Comparison of ENCODE assay signal across 8 mouse cellular contexts in the genomic region with DNA sequence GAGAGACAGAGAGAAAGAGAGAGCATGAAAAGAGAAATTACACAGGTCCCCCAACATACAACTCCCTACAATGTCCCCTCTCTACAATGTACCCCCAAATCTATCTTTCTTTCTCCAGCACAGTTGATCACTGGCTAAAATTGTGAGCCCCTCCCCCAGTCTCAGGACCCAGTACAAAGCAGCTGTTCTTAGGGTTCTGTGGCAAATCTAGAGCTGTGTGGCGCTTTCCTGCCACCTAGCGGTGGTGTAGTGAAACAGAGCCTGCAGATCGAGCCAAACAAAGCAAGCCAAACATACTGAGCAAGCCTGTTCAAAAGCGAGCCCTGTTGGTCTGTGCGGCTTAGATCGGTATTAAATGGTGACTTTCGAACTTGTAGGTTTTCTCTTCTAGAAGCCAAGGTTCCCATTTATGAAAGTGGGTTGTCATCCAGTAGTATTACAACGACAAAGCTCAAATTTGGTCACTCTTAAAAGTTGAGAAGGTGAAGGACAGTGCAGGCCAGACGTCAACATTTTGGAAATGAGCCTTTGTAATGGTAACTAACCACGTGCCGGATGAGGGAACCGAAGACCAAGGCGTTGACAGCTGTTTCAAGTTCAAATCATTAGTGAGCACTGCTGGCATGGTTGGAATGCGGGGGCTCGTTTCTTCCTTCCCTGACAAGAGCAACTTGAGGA. TPM values are rescaled to one million over a fixed set of nuclear protein-coding genes. Genes with fewer than 3 reads are reported as not detected.
DNase-seq lines count a peak whose midpoint lies in the region; ATAC-seq and TF ChIP-seq lines count a peak whose summit lies in the region.

No protein-coding gene starts in this region.

- peak; percentile 80; the same call in 1 of the 2 replicates for TF ChIP-seq CTCF in thymus, adult 2 months (IDR thresholded peaks at IDR 0.05; ENCODE audit: borderline replicate concordance, control insufficient read depth, extremely low read depth, insufficient read depth, low read length, poor library complexity)

- WGBS in forebrain, embryonic 10.5 days: 41% methylated on average over 15 of the region's 15 CpGs
- WGBS in thymus, adult 2 months: 43% methylated on average over 15 of the region's 15 CpGs

- H3K27me3 ChIP-seq in forebrain, embryonic 10.5 days (ENCODE audit: poor library complexity, severe bottlenecking): no peaks in the 10 kb centered on the region
- H3K27me3 ChIP-seq in thymus, adult 2 months (ENCODE audit: control insufficient read depth, insufficient read depth, low read length): no peaks in the 10 kb centered on the region

- intact Hi-C loops in heart, postnatal 14 days (cut with DNase I): loop anchor here (1.0 to 5.0 kb wide), 3 partner anchors 143 to 562 kb away; no protein-coding TSS in a partner anchor

- no peak overlapping the region for H3K4me3 ChIP-seq in forebrain, embryonic 10.5 days
- no peak overlapping the region for H3K4me3 ChIP-seq in thymus, adult 2 months (ENCODE audit: control insufficient read depth, insufficient read depth, low read length)

- DNase-seq in ES-CJ7 (ENCODE audit: low read depth, low spot score): peak; percentile 90
- DNase-seq in c-Kit-negative CD71-positive TER-119-positive erythroid progenitor cells, embryonic 14.5 days (ENCODE audit: low read depth, low spot score): peak; percentile 2
- peak; percentile 82 for DNase-seq in forebrain, embryonic 10.5 days (ENCODE audit: extremely low spot score, low spot score)
- peak; percentile 86 for DNase-seq in heart, postnatal 14 days
- DNase-seq in kidney, postnatal 4 days: peak; percentile 84 to 89
- DNase-seq in lung, adult 18-20 months: peak; percentile 66 to 70
- peak; percentile 76 for DNase-seq in thymus, adult 2 months

- H3K9me3 ChIP-seq in forebrain, embryonic 10.5 days: peaks cover 10% of the 10 kb centered on the region; the same call in 1 of the 2 replicates

- H3K4me1 ChIP-seq in forebrain, embryonic 10.5 days: peaks cover 19% of the 10 kb centered on the region
- H3K4me1 ChIP-seq in thymus, adult 2 months (replicated peaks; ENCODE audit: control insufficient read depth, insufficient read depth, low read length): no peaks in the 10 kb centered on the region

- no peak for TF ChIP-seq POLR2A in thymus, adult 2 months (IDR thresholded peaks at IDR 0.05; ENCODE audit: control insufficient read depth, extremely low read depth, insufficient read depth, low read length, poor library complexity)

- H3K27ac ChIP-seq in forebrain, embryonic 10.5 days: peak overlapping the region; percentile 57
- no peak overlapping the region for H3K27ac ChIP-seq in thymus, adult 2 months (ENCODE audit: control insufficient read depth, insufficient read depth, low read length)

- H3K36me3 ChIP-seq in forebrain, embryonic 10.5 days (replicated peaks): no peaks in the 10 kb centered on the region
- no peaks in the 10 kb centered on the region for H3K36me3 ChIP-seq in thymus, adult 2 months (ENCODE audit: control insufficient read depth, insufficient read depth, low read length)

- peak; percentile 72; the same call in 1 of the 2 replicates for ATAC-seq in neutrophil, adult 5-6 weeks (ENCODE audit: extremely low read depth, insufficient number of reproducible peaks, low FRiP score, poor library complexity, severe bottlenecking)

RNA-seq across cellular contexts. Expression of gene Cd83, which starts 44.8 kb away (rescaled TPM):
- polyA plus RNA-seq in forebrain, embryonic 10.5 days (2016; fragmentation: Nextera tagmentation; extraction: Ambion mirVana): 3.5 and 3.8 TPM in 2 replicates
- total RNA-seq in heart, postnatal 14 days (2021): 1 to 10 TPM; 3.2 to 5.3 TPM
- total RNA-seq in neutrophil, adult 5-6 weeks (2017): 81.4 and 89.3 TPM in 2 replicates
- 53.0 and 66.8 TPM in 2 replicates for polyA plus RNA-seq in thymus, adult 2 months (2012; rRNA removed)

Comparison
In these comparisons a context has a peak if more than half of its experiments do, and no peak if none do; other contexts are left out.
1. DNase-seq: peak in every context shown above with its lines; median percentile 90 in ES-CJ7; 86 in kidney, postnatal 4 days; 86 in heart, postnatal 14 days; 82 in forebrain, embryonic 10.5 days; 76 in thymus, adult 2 months; 68 in lung, adult 18-20 months; 2 in c-Kit-negative CD71-positive TER-119-positive erythroid progenitor cells, embryonic 14.5 days.
2. RNA of gene Cd83, which starts 44.8 kb away (total RNA-seq): 81.4 to 89.3 TPM in neutrophil, adult 5-6 weeks; 3.2 to 5.3 TPM in heart, postnatal 14 days; every median in the first group is over 10 times any median in the second.